Mouse (Mus musculus) cortical plate, adult 2 months (tissue): Measurements from ENCODE around the gene Myl7. TPM values are rescaled to one million over a fixed set of nuclear protein-coding genes. Genes with fewer than 3 reads are reported as not detected.
"Not testable (repeated sequence)": the region's sequence is repeated elsewhere in the genome, so short reads cannot be mapped to it uniquely, and the experiment has no call there.

Experiments
- H3K27ac ChIP-seq: fragments of 200-500 bp; 2 replicates; pipeline ENCODE4 v1.5.1; 2012; ENCODE audit warnings: low read length, control low read depth, inconsistent platforms; ENCODE audit not compliant: insufficient read depth
- H3K4me1 ChIP-seq: fragments of 200-500 bp; 2 replicates; pipeline ENCODE4 v1.6.1; 2011; ENCODE audit warnings: low read length; ENCODE audit not compliant: control insufficient read depth, insufficient read depth
- H3K4me3 ChIP-seq: fragments of 200-500 bp; 2 replicates; pipeline ENCODE4 v1.5.1; 2011; ENCODE audit warnings: mild to moderate bottlenecking, low read length, control low read depth; ENCODE audit not compliant: insufficient read depth
- CTCF ChIP-seq: fragments of 200-500 bp; IDR thresholded peaks from 2 replicates; pipeline ENCODE4 v1.5.1; 2011; ENCODE audit warnings: mild to moderate bottlenecking, control low read depth, low read length; ENCODE audit not compliant: insufficient read depth; ENCODE audit errors: extremely low read depth
- POLR2A ChIP-seq: fragments of 200-500 bp; IDR thresholded peaks from 2 replicates; pipeline ENCODE4 v1.6.1; 2011; ENCODE audit warnings: mild to moderate bottlenecking, low read length, control low read depth; ENCODE audit not compliant: insufficient read depth; ENCODE audit errors: extremely low read depth
- polyA plus RNA-seq: library from polyadenylated mRNA; depleted of rRNA; stranded (reverse); fragments of >200 nt; gene quantifications from 2 replicates; pipeline ENCODE4 v1.2.3, GENCODE M21; 2012; rRNA removed

Myl7 gene
- not detected in 2 replicates for polyA plus RNA-seq

DNA sequence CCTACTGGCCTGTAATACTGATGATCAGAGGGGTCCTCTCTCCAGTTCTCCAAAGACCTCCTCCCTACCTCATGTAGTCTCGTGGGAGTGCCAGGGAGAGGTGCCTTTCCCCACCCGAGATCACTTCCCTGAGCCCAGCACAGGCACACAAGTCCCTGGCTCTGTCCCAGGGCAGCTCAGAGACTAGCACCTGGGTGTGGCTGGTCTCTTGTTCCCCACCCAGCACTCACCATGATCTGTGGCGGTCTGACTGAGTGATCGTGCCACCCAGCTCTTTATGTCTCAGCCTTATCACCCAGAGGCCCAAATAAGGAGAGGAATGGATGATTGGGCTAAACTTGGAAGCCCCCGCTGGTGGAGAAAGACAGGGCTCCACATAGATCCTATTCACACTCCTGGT is at the start of gene Myl7:
Gene Myl7, minus strand, starts transcription at position 252 of the 400 bp plus-strand sequence.
- no peak for TF ChIP-seq POLR2A
- 0 out of 2 replicates have a peak, but pooled peaks cover 2% of the 10 kb centered on the region for H3K4me1 ChIP-seq
- no peak within 1 kb of the TSS for H3K4me3 ChIP-seq
- no peak within 1 kb of the TSS for H3K27ac ChIP-seq

DNA sequence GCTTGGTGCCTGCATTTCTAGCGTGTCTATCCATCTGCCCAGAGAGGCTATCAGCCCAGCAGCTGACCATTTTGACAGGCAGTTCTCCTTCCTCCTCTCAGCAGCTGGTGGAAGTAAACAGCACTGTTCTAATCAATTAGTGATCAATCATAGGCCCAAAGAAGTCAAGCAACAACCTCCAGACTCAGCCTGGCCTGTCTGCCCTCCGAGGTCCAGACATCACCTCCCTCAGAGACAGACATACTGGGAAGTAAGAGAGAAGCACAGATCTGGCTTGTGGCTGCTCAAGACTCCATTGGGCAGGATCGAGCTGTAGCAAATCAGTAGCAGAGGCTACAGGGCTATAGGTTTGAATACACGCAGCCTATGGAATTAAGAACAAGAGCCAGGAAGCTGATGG is 49.2 kb upstream of the Myl7 start:
- no peak overlapping the region for H3K4me3 ChIP-seq
- H3K4me1 ChIP-seq: no peaks in the 10 kb centered on the region
- TF ChIP-seq CTCF (no peak), POLR2A (no peak)
- H3K27ac ChIP-seq: no peak overlapping the region

- no peaks in the 10 kb centered on the region for H3K4me1 ChIP-seq
- no peak for TF ChIP-seq CTCF
- no peak for TF ChIP-seq POLR2A
- H3K27ac ChIP-seq: no peak overlapping the region
- H3K4me3 ChIP-seq: no peak overlapping the region
Observed at GRCm38 (mm10) chr11:5945096-5945495, 46.5 kb upstream of the Myl7 start.

GRCm38 (mm10) chr11:5942966-5943365 is 44.4 kb upstream of the Myl7 start:
- Histone ChIP-seq H3K4me3 (no peak overlapping the region), H3K27ac (no peak overlapping the region), H3K4me1 (no peaks in the 10 kb centered on the region)
- TF ChIP-seq POLR2A: no peak
- TF ChIP-seq CTCF: no peak

DNA sequence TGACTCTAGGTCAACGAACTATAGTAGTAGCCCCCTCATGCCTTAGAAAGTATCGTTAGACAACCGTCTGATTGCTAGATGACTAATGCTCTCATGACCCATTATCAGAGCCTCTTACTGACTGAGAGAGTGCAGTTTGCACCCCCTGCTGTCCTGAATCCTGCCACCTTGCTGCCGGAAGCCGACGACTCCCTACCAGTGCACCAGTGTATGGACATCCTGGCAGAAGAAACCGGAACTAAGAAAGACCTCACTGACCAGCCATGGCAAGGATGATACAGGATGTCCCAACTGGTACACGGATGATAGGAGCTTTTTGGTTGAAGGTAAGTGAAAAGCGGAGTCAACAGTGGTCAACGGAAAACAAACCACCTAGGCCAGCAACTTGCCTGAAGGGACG is 35.9 kb upstream of the Myl7 start:
- H3K4me1 ChIP-seq, H3K27ac ChIP-seq, H3K4me3 ChIP-seq: not testable (repeated sequence)

GRCm38 (mm10) chr11:5931947-5932346 is 33.4 kb upstream of the Myl7 start:
- H3K27ac ChIP-seq, H3K4me1 ChIP-seq, H3K4me3 ChIP-seq: not testable (repeated sequence)

- no peak overlapping the region for H3K4me3 ChIP-seq
- H3K4me1 ChIP-seq: no peaks in the 10 kb centered on the region
- TF ChIP-seq CTCF (no peak), POLR2A (no peak)
- H3K27ac ChIP-seq: no peak overlapping the region
Observed at GRCm38 (mm10) chr11:5930578-5930977, 32.0 kb upstream of the Myl7 start.

GRCm38 (mm10) chr11:5926696-5927220 is 28.2 kb upstream of the Myl7 start:
- Histone ChIP-seq H3K4me3 (no peak overlapping the region), H3K27ac (no peak overlapping the region)

GRCm38 (mm10) chr11:5924699-5925098 is 26.1 kb upstream of the Myl7 start:
- Histone ChIP-seq H3K27ac (no peak overlapping the region), H3K4me3 (no peak overlapping the region), H3K4me1 (no peaks in the 10 kb centered on the region)
- TF ChIP-seq POLR2A: no peak
- TF ChIP-seq CTCF: no peak

More at GRCm38 (mm10) chr11:5926696-5927220, 28.2 kb upstream of the Myl7 start:
- no peak for TF ChIP-seq CTCF
- H3K4me1 ChIP-seq: no peaks in the 10 kb centered on the region

GRCm38 (mm10) chr11:5920323-5920960 is 21.9 kb upstream of the Myl7 start:
- TF ChIP-seq CTCF (no peak), POLR2A (no peak)

DNA sequence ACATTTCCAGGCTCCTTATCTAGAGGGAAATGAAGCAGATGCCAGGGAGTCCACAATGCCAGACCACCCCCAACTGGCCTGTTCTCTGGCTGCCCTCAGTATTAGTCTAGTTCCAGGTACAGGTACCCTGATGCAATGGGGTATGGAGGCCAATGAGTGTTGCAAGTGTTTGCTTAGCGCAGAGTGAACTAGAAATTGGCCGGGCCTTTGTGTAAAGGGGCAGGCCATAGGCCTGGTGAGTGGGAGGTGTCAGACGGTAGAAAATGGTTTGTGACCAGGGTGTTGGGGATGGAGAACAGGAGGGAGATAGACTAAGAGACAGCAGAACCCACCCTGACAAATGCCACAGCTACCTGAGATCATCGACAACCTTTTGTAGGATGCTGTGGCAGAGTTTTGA is 21.0 kb upstream of the Myl7 start:
- Histone ChIP-seq H3K27ac (no peak overlapping the region), H3K4me3 (no peak overlapping the region), H3K4me1 (no peaks in the 10 kb centered on the region)
- no peak for TF ChIP-seq CTCF
- TF ChIP-seq POLR2A: no peak

More at GRCm38 (mm10) chr11:5920323-5920960, 21.9 kb upstream of the Myl7 start:
- H3K4me1 ChIP-seq: no peaks in the 10 kb centered on the region
- H3K4me3 ChIP-seq: no peak overlapping the region
- no peak overlapping the region for H3K27ac ChIP-seq
